Mouse (Mus musculus): ENCODE measurements around the gene Tgm1.

GRCm38 (mm10) chr14:55737086-55737687 is 23.5 kb upstream of the Tgm1 start:
- TF ChIP-seq POLR2A (IDR thresholded peaks at IDR 0.05; ENCODE audit: borderline replicate concordance, control insufficient read depth, low read depth, low read length) (no peak), CTCF (IDR thresholded peaks at IDR 0.05; ENCODE audit: control insufficient read depth, insufficient read depth, low read length) (no peak)

All from bone marrow, adult 2 months (tissue).